Mouse (Mus musculus) kidney, adult 10 weeks (tissue): ENCODE results near the gene Itpkc. TPM values are rescaled to one million over a fixed set of nuclear protein-coding genes. Genes with fewer than 3 reads are reported as not detected.

Experiments
- polyA plus RNA-seq: library from polyadenylated mRNA; stranded (reverse); fragments of 350-450 nt; fragmentation: Illumina TruSeq; extraction: RNeasy Lipid Tissue Mini Kit (QIAGEN cat#74804); gene quantifications from one replicate; pipeline ENCODE4 v1.2.3, GENCODE M21; 2014; ENCODE audit warnings: low read depth, low replicate concordance

The Itpkc gene
- polyA plus RNA-seq = 0.40 TPM

DNA sequence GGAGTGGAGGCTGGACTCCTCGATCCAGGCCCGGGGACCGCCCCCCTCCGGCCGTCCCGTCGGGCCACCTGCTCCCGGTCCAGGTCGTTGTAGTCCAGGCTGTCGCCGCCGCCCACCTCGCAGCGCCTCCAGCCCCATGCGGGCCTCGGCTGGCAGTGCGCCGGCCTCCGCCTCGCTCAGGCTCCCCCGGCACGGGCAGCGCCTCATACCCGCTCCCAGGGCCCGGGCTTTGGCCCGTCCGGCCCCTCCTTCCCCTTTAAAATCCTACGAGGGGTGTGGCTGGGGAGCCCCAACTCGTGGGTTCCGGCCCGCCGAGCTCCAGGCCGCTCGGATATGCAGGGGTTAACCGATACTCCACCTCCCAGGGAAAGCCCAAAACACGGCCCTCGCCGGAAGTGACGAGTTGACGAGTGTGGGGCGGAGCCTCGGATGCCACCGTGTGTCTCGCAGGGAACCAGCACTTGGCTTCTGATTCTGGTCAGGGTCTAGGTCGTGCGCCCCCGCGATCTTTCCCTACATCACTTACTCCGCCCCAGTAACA, at the start of gene Itpkc:
TSS of gene Itpkc (minus strand) at position 381 of the 541 bp plus-strand sequence.

GRCm38 (mm10) chr7:27258205-27258899, 29.9 kb upstream of the Itpkc start, which contains the start of gene Numbl:
Gene Numbl, plus strand, starts transcription at chr7:27258433.

GRCm38 (mm10) chr7:27232781-27233281, 4.4 kb upstream of the Itpkc start, which contains the start of gene Coq8b:
Gene Coq8b, plus strand, starts transcription at chr7:27233023.

GRCm38 (mm10) chr7:27195681-27196611, 32.5 kb downstream of the Itpkc start, which contains the start of the genes BC024978 and Snrpa:
Gene BC024978, plus strand, starts transcription at chr7:27195781.
Gene Snrpa, minus strand, starts transcription at chr7:27196271.

DNA sequence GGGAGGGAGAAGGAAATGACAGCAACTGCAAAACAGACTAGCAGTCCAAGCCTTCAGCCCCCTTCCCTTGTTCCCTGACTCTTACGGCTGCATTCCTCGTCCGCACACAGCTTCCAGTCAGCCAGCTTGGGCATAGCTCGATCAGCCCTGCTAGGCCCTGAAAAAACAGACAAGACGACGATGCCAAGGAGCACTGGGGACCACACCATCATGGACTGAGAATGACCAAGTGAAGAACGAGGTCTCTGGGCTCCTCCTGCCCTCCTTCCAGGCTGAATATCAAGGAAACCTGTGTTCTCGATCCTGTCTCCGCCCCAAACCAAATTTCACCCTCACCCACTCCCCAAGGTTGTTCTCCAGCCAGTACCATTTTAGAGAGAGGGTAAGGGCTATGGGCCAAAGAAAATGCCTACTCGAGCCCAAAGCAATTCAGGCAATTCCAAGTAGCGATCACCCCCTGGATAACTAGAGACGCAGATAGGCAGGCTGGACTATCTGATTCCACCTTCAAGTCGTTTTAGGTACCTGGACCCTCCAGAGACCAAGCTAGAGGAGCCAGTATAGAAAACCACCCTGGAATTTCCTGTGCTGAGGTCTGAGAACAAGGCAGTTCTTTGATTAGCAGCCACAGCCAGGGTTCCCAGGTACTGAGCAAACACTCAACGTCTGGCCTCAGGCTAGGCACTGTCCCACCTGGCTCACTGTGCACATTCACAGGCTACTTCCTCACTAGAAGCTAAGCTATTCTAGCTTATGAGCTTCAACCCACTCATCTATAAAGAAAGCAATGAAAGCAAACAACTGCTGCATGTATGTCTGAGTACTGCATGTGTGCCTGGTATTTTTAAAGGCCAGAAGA, 47.4 kb downstream of the Itpkc start, which contains the start of the genes Gm21983 and Mia:
TSS of gene Gm21983 (minus strand) at position 250 of the 859 bp plus-strand sequence.
TSS of gene Mia (minus strand) at position 321 of the 859 bp plus-strand sequence.

GRCm38 (mm10) chr7:27178324-27179216, 49.9 kb downstream of the Itpkc start, which contains the start of gene Rab4b:
Gene Rab4b, minus strand, starts transcription at chr7:27178896.

DNA sequence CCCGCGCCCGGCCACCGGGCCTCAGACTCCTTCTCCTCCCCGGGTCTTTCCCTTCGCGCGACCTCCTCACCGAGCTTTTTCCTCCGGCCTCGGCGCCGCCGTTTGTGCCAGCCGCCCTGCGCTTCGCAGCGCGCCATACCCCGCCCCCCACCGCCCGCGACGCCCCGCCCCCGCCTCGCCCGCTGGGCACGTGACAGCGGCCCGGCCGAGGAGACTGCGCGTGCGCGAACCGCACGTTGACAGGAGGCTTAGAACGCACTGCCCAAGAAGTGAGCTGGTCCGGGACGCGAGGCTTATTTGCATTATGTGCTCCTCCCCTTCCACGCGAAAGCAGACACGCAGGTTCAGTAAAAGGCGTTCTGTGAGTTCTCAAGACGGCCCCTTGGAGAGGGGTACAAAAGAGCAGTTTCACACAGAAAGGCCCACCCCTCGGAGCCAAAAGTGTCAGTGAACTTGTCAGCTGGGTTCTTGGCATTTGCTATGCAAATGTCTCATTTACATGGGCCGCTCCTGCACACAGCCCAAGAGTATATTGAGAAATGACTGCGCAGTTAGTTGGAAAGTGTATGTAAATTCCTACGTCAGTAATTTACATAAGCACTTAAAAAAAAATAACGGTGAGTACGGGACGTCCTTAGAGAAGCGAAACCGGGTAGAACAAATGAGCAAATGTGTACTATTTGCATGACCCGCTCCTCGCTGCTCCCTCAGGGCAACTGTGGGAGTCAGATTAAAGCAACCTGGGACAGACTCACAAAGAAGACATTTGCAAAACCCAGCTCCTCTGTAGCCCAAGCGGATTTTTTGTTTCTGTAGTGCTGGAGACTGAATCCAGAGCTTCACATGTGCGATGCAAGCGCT, 61.6 kb downstream of the Itpkc start, which contains the start of gene Egln2:
TSS of gene Egln2 (minus strand) at position 189 of the 861 bp plus-strand sequence.

Other genes starting within 250 kb of the Itpkc start
- gene Cyp2a12, start 199.6 kb downstream of the Itpkc start, polyA plus RNA-seq = not detected
- 0.32 TPM for gene Cyp2f2, start 108.8 kb downstream of the Itpkc start, polyA plus RNA-seq
- not detected for gene Cyp2t4, start 74.9 kb downstream of the Itpkc start, polyA plus RNA-seq
- gene Egln2, start 61.9 kb downstream of the Itpkc start, polyA plus RNA-seq = 1.0 TPM
- gene Rab4b, start 49.8 kb downstream of the Itpkc start, polyA plus RNA-seq = 1.8 TPM
- gene Gm21983, start 47.6 kb downstream of the Itpkc start, polyA plus RNA-seq = not detected
- gene Mia, start 47.5 kb downstream of the Itpkc start, polyA plus RNA-seq = not detected
- gene BC024978, start 32.9 kb downstream of the Itpkc start, polyA plus RNA-seq = 4.5 TPM
- gene Snrpa, start 32.4 kb downstream of the Itpkc start, polyA plus RNA-seq = 3.3 TPM
- gene Coq8b, start 4.4 kb upstream of the Itpkc start, polyA plus RNA-seq = 1.4 TPM
- gene Numbl, start 29.8 kb upstream of the Itpkc start, polyA plus RNA-seq = 0.08 TPM
- not detected for gene Ltbp4, start 109.0 kb upstream of the Itpkc start, polyA plus RNA-seq
- gene Shkbp1, start 127.4 kb upstream of the Itpkc start, polyA plus RNA-seq = 0.57 TPM
- not detected for gene Gm20479, start 128.8 kb upstream of the Itpkc start, polyA plus RNA-seq
- not detected for gene Sptbn4, start 219.0 kb upstream of the Itpkc start, polyA plus RNA-seq
- 1.1 TPM for gene Blvrb, start 219.3 kb upstream of the Itpkc start, polyA plus RNA-seq
- 1.1 TPM for gene Sertad3, start 245.1 kb upstream of the Itpkc start, polyA plus RNA-seq